Mouse (Mus musculus): ENCODE data around the gene Rec8. TPM values are rescaled to one million over a fixed set of nuclear protein-coding genes. Genes with fewer than 3 reads are reported as not detected.
A peak's percentile ranks its signal among the peaks of the same experiment; 100 is the strongest.

Rec8 gene
- polyA plus RNA-seq, 1 experiment from 2014 or later: 12.1 TPM

DNA sequence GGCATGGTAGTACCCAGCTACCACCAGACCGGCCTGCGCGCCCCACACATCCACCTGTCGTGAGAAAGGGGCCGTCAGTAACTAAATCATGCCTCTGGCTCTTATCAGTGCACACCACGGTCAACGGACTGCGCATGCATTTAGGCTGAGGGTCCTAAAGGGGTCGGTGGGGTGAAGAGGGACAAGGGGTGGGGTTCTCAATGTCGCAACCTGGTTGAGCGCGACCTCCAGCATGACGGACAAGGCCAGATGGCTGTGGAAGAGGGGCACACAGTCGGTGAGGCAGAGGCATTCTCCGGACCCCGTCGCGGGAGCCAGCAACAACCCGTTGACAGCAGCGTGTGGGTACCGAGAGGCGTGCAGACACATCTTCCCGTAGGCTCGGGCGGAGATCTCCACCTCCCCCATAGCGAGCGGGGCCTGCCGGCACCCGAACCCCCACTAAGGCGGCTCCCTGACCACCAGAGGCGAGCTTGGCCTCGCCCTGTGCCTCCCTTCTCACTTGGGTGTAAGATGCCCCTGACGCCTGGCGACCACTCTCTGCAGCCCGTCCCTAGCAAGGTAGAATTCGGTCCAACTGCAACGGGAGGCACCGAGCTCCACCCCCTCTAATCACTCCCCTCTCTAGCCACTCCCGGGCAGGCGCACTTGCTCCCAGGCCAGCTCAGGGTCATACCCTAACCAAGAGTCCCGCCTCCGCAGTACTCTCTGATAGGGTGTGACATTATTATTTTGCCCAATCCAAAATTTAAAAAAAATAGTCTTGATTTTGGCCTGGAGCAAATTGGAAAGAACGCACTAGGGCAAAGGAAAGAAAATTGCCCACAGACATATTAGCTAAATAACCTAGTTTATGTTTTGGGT lies 32.9 kb upstream of the Rec8 start, which contains the start of gene Emc9:
Gene Emc9, minus strand, starts transcription at position 601 of the 864 bp plus-strand sequence.
- H3K9me3 ChIP-seq (replicated peaks): no peaks in the 10 kb centered on the region
- peaks cover 15% of the 10 kb centered on the region; the same call in 1 of the 2 replicates for H3K27me3 ChIP-seq (ENCODE audit: low read depth, poor library complexity, severe bottlenecking)
- peaks cover 18% of the 10 kb centered on the region for H3K4me1 ChIP-seq
- peak; percentile 66 for DNase-seq (ENCODE audit: low spot score)
- H3K4me3 ChIP-seq: peak within 1 kb of the TSS; percentile 69
- peaks cover 50% of the 10 kb centered on the region for H3K36me3 ChIP-seq
- H3K27ac ChIP-seq: peak within 1 kb of the TSS; percentile 77
- WGBS: 2% methylated on average over 43 of the region's 43 CpGs

DNA sequence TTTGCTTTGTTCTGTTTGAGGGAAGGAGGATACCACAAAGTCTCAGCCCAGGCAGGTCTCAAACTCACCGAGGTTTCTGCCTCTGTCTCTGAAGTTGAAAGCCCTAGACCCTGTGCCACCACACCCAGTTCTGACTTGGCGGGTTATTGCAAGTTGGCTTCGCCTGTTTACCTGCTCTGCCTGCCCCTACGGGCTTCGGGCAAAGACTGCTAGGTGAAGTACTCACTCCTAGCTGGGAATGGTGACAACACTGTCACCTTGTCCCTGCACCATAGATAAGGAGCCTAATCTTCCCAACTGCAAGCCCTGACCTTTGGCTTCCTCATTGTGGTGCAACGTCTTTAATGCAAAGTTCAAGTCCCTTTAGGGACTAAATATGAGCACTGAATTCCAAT lies 32.3 kb upstream of the Rec8 start:
- Histone ChIP-seq H3K4me1 (peaks cover 24% of the 10 kb centered on the region), H3K27me3 (ENCODE audit: low read depth, poor library complexity, severe bottlenecking) (peaks cover 15% of the 10 kb centered on the region; the same call in 1 of the 2 replicates), H3K27ac (no peak overlapping the region), H3K4me3 (peak overlapping the region; percentile 69), H3K9me3 (replicated peaks) (no peaks in the 10 kb centered on the region), H3K36me3 (peaks cover 44% of the 10 kb centered on the region)
- 59% methylated on average over 6 of the region's 6 CpGs for WGBS
- no peak for DNase-seq (ENCODE audit: low spot score)

DNA sequence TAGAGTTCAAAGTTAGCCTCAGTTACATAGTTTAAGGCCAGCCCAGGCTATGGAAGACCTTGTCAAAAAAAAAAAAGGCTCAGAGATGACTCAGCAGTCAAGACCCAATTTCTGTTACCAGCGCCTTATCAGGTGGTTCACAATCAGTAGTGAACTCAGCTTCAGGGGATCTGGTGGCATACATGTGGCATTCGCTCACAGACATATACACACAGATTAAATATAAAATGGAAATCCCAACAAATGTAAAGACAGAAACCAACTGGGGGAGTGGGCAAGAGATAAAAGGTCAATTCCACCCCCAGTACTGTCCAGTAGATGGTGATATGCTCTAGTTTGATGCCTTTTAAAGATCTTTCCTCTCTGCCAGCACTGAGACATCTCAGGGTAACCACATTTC lies 31.7 kb upstream of the Rec8 start:
- peaks cover 24% of the 10 kb centered on the region for H3K4me1 ChIP-seq
- 93% methylated on average over 2 of the region's 2 CpGs for WGBS
- H3K36me3 ChIP-seq: peaks cover 38% of the 10 kb centered on the region
- no peak overlapping the region for H3K27ac ChIP-seq
- H3K27me3 ChIP-seq (ENCODE audit: low read depth, poor library complexity, severe bottlenecking): peaks cover 15% of the 10 kb centered on the region; the same call in 1 of the 2 replicates
- no peaks in the 10 kb centered on the region for H3K9me3 ChIP-seq (replicated peaks)
- no peak for DNase-seq (ENCODE audit: low spot score)
- no peak overlapping the region for H3K4me3 ChIP-seq

- Histone ChIP-seq H3K9me3 (replicated peaks) (no peaks in the 10 kb centered on the region), H3K27ac (no peak overlapping the region), H3K4me3 (no peak overlapping the region), H3K36me3 (peaks cover 35% of the 10 kb centered on the region), H3K27me3 (ENCODE audit: low read depth, poor library complexity, severe bottlenecking) (peaks cover 7% of the 10 kb centered on the region; the same call in 1 of the 2 replicates), H3K4me1 (peaks cover 42% of the 10 kb centered on the region)
- WGBS: 89% methylated on average over 5 of the region's 5 CpGs
- no peak for DNase-seq (ENCODE audit: low spot score)
Measured at GRCm38 (mm10) chr14:55589271-55589670, 28.6 kb upstream of the Rec8 start.

DNA sequence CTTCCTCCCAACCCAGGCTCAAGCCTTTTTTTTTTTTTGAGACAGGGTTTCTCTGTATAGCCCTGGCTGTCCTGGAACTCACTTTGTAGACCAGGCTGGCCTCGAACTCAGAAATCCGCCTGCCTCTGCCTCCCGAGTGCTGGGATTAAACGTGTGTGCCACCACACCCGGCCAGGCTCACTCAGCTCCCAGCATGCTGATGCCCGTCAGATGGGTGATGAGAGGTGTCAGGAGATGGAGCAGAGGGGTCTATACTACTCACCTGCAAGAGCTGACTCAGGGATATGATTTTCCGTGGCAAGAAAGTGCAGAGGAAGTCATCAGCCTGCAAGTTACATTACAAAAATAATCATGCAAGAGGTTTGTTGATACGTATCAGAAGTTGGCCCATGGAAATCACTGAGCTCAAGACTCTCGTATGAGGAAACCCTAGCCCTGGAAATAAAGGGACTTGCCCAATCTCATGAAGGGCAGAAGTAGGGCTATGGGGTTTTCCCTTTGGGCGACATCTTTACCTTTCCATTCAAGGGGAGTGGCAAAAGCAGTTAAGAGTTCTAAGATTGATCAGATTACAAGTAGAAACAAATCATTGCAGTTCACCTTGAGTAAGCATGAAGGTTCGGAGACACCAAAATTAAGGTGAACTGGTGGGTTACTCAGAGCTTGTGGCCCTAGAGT lies 27.9 kb upstream of the Rec8 start:
- H3K27ac ChIP-seq: no peak overlapping the region
- peaks cover 35% of the 10 kb centered on the region for H3K4me1 ChIP-seq

DNA sequence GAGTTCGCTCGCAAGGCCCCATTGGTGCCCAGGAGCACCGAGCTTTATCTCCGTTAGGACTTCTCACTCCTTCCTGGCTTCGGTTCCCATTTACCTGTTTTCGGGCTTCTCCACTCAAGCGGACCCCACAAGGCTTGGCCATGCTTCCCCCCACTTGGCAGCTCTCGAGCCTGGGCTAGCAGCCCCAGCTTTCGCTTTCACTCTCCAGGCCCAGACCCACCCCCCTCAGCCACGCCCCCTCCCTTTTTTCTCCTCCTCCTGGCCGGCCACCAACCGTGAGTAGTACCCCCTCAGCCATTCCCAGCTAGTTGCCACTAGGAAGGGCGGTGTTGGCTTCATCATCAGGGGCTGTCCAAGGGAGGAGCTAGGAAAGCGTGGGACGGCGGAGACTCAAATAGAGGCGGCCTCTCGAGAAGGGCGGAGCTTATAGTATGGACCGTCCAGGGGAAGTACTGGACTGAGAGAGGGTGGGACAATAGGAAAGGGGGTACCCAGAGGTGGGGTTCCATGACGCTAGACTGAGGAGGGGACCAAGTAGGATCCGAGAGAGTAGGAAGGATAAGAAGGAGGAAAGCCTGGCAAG lies 27.0 kb upstream of the Rec8 start, which contains the start of gene Psme2:
Gene Psme2, minus strand, starts transcription at position 366 of the 583 bp plus-strand sequence.
- DNase-seq (ENCODE audit: low spot score): peak; percentile 91
- Histone ChIP-seq H3K27me3 (ENCODE audit: low read depth, poor library complexity, severe bottlenecking) (no peaks in the 10 kb centered on the region), H3K27ac (peak within 1 kb of the TSS; percentile 90), H3K4me3 (peak within 1 kb of the TSS; percentile 79), H3K4me1 (peaks cover 30% of the 10 kb centered on the region), H3K9me3 (replicated peaks) (no peaks in the 10 kb centered on the region), H3K36me3 (peaks cover 51% of the 10 kb centered on the region)
- under 1% methylated on average over 22 of the region's 22 CpGs for WGBS

More for the DNA sequence above, 27.9 kb upstream of the Rec8 start:
- Histone ChIP-seq H3K4me3 (peak overlapping the region; percentile 79), H3K36me3 (peaks cover 42% of the 10 kb centered on the region), H3K27me3 (ENCODE audit: low read depth, poor library complexity, severe bottlenecking) (0 out of 2 replicates have a peak, but pooled peaks cover under 1% of the 10 kb centered on the region), H3K9me3 (replicated peaks) (no peaks in the 10 kb centered on the region)
- 90% methylated on average over 11 of the region's 11 CpGs for WGBS
- no peak for DNase-seq (ENCODE audit: low spot score)

GRCm38 (mm10) chr14:55591331-55591891 lies 26.4 kb upstream of the Rec8 start, which contains the start of gene Rnf31:
TSS of gene Rnf31 (plus strand) at chr14:55591708.
- Histone ChIP-seq H3K27me3 (ENCODE audit: low read depth, poor library complexity, severe bottlenecking) (no peaks in the 10 kb centered on the region), H3K36me3 (peaks cover 57% of the 10 kb centered on the region), H3K4me3 (peak within 1 kb of the TSS; percentile 79), H3K9me3 (replicated peaks) (no peaks in the 10 kb centered on the region), H3K27ac (peak within 1 kb of the TSS; percentile 90), H3K4me1 (peaks cover 32% of the 10 kb centered on the region)
- DNase-seq (ENCODE audit: low spot score): peak; percentile 90
- 0% methylated on average over 33 of the region's 33 CpGs for WGBS

GRCm38 (mm10) chr14:55592226-55592625 lies 25.6 kb upstream of the Rec8 start:
- H3K36me3 ChIP-seq: peaks cover 59% of the 10 kb centered on the region
- H3K9me3 ChIP-seq (replicated peaks): no peaks in the 10 kb centered on the region
- H3K4me1 ChIP-seq: peaks cover 32% of the 10 kb centered on the region
- no peaks in the 10 kb centered on the region for H3K27me3 ChIP-seq (ENCODE audit: low read depth, poor library complexity, severe bottlenecking)
- peak overlapping the region; percentile 90 for H3K27ac ChIP-seq
- no peak for DNase-seq (ENCODE audit: low spot score)
- WGBS: 4% methylated on average over 16 of the region's 16 CpGs
- H3K4me3 ChIP-seq: peak overlapping the region; percentile 79

DNA sequence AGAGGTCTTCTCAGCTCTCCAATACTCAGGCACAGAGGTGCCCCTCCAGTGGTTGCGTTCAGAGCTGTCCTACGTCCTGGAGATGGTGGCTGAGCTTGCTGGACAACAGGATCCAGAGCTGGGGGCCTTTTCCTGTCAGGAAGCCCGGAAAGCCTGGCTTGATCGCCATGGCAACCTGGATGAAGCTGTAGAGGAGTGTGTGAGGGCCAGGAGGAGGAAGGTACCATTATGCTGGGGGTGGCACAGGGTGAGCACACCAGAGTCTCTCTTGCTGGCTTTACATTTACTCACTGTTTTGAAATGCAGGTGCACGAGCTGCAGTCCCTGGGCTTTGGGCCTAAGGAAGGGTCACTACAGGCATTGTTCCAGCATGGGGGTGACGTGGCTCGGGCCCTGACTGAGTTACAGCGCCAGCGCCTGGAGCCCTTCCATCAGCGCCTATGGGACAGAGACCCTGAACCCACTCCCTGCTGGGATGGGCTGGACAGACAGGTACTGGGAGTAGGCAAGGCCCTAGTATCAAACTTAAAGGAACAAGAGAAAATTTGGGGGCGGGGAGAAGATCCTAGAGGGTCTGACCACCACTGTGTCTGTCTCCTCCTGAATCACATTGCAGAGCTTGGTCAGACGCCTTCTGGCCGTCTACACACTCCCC lies 21.7 kb upstream of the Rec8 start:
- no peaks in the 10 kb centered on the region for H3K27me3 ChIP-seq (ENCODE audit: low read depth, poor library complexity, severe bottlenecking)
- no peak overlapping the region for H3K4me3 ChIP-seq
- H3K9me3 ChIP-seq (replicated peaks): no peaks in the 10 kb centered on the region
- DNase-seq (ENCODE audit: low spot score): no peak
- H3K27ac ChIP-seq: no peak overlapping the region
- H3K36me3 ChIP-seq: peaks cover 76% of the 10 kb centered on the region
- WGBS: 87% methylated on average over 13 of the region's 13 CpGs
- H3K4me1 ChIP-seq: peaks cover 22% of the 10 kb centered on the region

DNA sequence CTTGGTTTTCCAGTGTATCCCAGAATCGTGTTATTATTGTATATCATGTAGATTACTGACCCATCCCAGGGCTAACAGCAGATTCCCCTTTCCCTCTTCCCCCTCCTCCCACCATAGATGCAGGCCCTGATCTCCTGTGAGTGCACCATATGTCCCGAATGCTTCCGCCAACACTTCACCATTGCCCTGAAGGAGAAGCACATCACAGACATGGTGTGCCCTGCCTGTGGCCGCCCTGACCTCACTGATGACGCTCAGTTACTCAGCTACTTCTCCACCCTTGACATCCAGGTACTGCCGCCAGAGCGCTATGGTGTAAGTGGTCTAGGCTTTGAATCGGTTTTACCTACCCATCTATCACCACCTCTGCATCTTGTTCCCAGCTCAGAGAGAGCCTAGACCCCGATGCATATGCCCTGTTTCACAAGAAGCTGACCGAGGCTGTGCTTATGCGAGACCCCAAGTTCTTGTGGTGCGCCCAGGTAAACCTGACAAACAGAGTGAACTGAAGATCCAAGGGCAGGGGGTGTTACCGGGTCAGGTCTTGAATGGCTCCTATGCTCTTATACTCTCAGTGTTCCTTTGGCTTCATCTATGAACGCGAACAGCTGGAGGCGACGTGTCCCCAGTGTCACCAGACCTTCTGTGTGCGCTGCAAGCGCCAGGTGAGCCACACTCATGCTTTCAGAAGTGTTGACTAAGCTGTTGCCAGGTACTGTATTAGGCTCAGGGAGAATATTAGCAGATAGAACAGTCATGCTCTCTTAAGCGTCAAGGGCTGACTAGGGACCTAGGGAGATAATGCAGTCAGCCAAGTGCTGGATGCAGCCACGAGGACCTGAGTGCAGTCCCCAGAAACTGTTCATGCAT lies 19.1 kb upstream of the Rec8 start:
- Histone ChIP-seq H3K9me3 (replicated peaks) (no peaks in the 10 kb centered on the region), H3K27ac (no peak overlapping the region), H3K4me3 (no peak overlapping the region), H3K27me3 (ENCODE audit: low read depth, poor library complexity, severe bottlenecking) (no peaks in the 10 kb centered on the region), H3K4me1 (peaks cover 10% of the 10 kb centered on the region; the same call in 1 of the 2 replicates), H3K36me3 (peaks cover 97% of the 10 kb centered on the region)
- DNase-seq (ENCODE audit: low spot score): no peak
- 94% methylated on average over 21 of the region's 21 CpGs for WGBS

- Histone ChIP-seq H3K4me3 (peak within 1 kb of the TSS; percentile 40), H3K4me1 (peaks cover 11% of the 10 kb centered on the region), H3K36me3 (peaks cover 85% of the 10 kb centered on the region), H3K27ac (peak within 1 kb of the TSS; percentile 81), H3K27me3 (ENCODE audit: low read depth, poor library complexity, severe bottlenecking) (no peaks in the 10 kb centered on the region), H3K9me3 (replicated peaks) (no peaks in the 10 kb centered on the region)
- 88% methylated on average over 7 of the region's 7 CpGs for WGBS
- DNase-seq (ENCODE audit: low spot score): no peak
Measured at GRCm38 (mm10) chr14:55603271-55603632, 14.6 kb upstream of the Rec8 start, which contains the start of gene Irf9. TSS of gene Irf9 (plus strand) at chr14:55603571.

Data from limb, embryonic 10.5 days (tissue).